Mouse (Mus musculus): Measurements from ENCODE around the gene Galnt10.

DNA sequence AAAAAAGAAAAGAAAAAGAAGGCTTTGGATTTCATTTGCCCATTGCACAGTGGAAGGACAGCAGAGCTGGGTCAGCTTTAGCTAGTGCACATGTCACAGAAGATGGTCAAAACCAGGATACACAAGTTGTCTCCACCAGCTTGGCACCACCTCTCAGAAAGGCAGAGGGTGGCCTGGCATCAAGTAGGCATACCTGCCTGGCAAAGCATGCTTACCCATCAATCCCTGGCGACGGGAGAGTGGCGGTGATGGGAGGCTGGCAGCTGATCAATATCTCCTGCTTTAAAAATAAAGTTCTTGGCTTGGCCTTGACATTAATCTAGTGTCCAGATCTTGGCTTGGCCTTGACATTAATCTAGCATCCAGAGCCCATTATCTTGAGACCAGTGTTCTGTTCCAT, 131.3 kb downstream of the Galnt10 start:
- no peak for TF ChIP-seq POLR2A (IDR thresholded peaks at IDR 0.05; ENCODE audit: borderline replicate concordance, insufficient read depth, low read length)
- TF ChIP-seq CTCF (IDR thresholded peaks at IDR 0.05; ENCODE audit: borderline replicate concordance, insufficient read depth, low read depth, low read length), result no peak

Data from cerebellum, adult 2 months (tissue).